Mouse (Mus musculus): ENCODE data around the gene Rps6ka5. TPM values are rescaled to one million over a fixed set of nuclear protein-coding genes. Genes with fewer than 3 reads are reported as not detected.

Gene Rps6ka5
- total RNA-seq, 2 experiments from 2014 or later: 19.9 to 20.5 TPM

- DNase-seq (ENCODE audit: low spot score in 2 of 2): no peak
Measured at GRCm38 (mm10) chr12:100725458-100725786, 1.4 kb downstream of the Rps6ka5 start.

GRCm38 (mm10) chr12:100724606-100725457, 2.0 kb downstream of the Rps6ka5 start:
- peak; percentile 98 for DNase-seq (ENCODE audit: low spot score in 2 of 2)

- DNase-seq (ENCODE audit: low spot score in 2 of 2): no peak
Measured at GRCm38 (mm10) chr12:100724182-100724581, 2.6 kb downstream of the Rps6ka5 start.

- no peak for DNase-seq (ENCODE audit: low spot score in 2 of 2)
Measured at GRCm38 (mm10) chr12:100720801-100721200, 6.0 kb downstream of the Rps6ka5 start.

GRCm38 (mm10) chr12:100717446-100717845, 9.3 kb downstream of the Rps6ka5 start:
- no peak for DNase-seq (ENCODE audit: low spot score in 2 of 2)

- no peak for DNase-seq (ENCODE audit: low spot score in 2 of 2)
Measured at GRCm38 (mm10) chr12:100716969-100717368, 9.8 kb downstream of the Rps6ka5 start.

- DNase-seq (ENCODE audit: low spot score in 2 of 2): no peak
Measured at GRCm38 (mm10) chr12:100711819-100712218, 15.0 kb downstream of the Rps6ka5 start.

- no peak for DNase-seq (ENCODE audit: low spot score in 2 of 2)
Measured at GRCm38 (mm10) chr12:100711116-100711691, 15.6 kb downstream of the Rps6ka5 start.

- DNase-seq (ENCODE audit: low spot score in 2 of 2): no peak
Measured at GRCm38 (mm10) chr12:100710432-100710831, 16.4 kb downstream of the Rps6ka5 start.

- DNase-seq (ENCODE audit: low spot score in 2 of 2): no peak
Measured at GRCm38 (mm10) chr12:100707312-100707711, 19.5 kb downstream of the Rps6ka5 start.

- DNase-seq (ENCODE audit: low spot score in 2 of 2): no peak
Measured at GRCm38 (mm10) chr12:100705057-100705722, 21.6 kb downstream of the Rps6ka5 start.

GRCm38 (mm10) chr12:100698019-100698418, 28.8 kb downstream of the Rps6ka5 start:
- no peak for DNase-seq (ENCODE audit: low spot score in 2 of 2)

GRCm38 (mm10) chr12:100696621-100697020, 30.2 kb downstream of the Rps6ka5 start:
- no peak for DNase-seq (ENCODE audit: low spot score in 2 of 2)

- no peak for DNase-seq (ENCODE audit: low spot score in 2 of 2)
Measured at GRCm38 (mm10) chr12:100695252-100695651, 31.5 kb downstream of the Rps6ka5 start.

GRCm38 (mm10) chr12:100692208-100692607, 34.6 kb downstream of the Rps6ka5 start:
- DNase-seq (ENCODE audit: low spot score in 2 of 2): no peak

- no peak for DNase-seq (ENCODE audit: low spot score in 2 of 2)
Measured at GRCm38 (mm10) chr12:100690444-100690843, 36.3 kb downstream of the Rps6ka5 start.

GRCm38 (mm10) chr12:100688177-100688576, 38.6 kb downstream of the Rps6ka5 start:
- DNase-seq (ENCODE audit: low spot score in 2 of 2): no peak

GRCm38 (mm10) chr12:100687001-100687400, 39.8 kb downstream of the Rps6ka5 start:
- DNase-seq (ENCODE audit: low spot score in 2 of 2): no peak

- DNase-seq (ENCODE audit: low spot score in 2 of 2): no peak
Measured at GRCm38 (mm10) chr12:100681752-100682151, 45.0 kb downstream of the Rps6ka5 start.

GRCm38 (mm10) chr12:100681241-100681640, 45.5 kb downstream of the Rps6ka5 start:
- DNase-seq (ENCODE audit: low spot score in 2 of 2): no peak

- DNase-seq (ENCODE audit: low spot score in 2 of 2): no peak
Measured at GRCm38 (mm10) chr12:100680676-100681075, 46.1 kb downstream of the Rps6ka5 start.

GRCm38 (mm10) chr12:100670647-100671199, 56.1 kb downstream of the Rps6ka5 start:
- DNase-seq (ENCODE audit: low spot score in 2 of 2): no peak

Measured in layer of hippocampus, postnatal 10 days (tissue).